Mouse (Mus musculus) neural tube, embryonic 11.5 days (tissue): ENCODE measurements at regions not wholly inside any gene's neighbourhood (a gene's known extent, or its start where the extent isn't known, plus 50 kb on each side); places are given as distances from the start of the nearest gene placed in this dataset.

ENCODE experiments used
- ATAC-seq: fragments of 200-750 bp; cut with Nextera tagmentation; 2 replicates; pipeline ENCODE4 v1.8.0; 2017; ENCODE audit warnings: moderate number of reproducible peaks, mild to moderate bottlenecking, moderate TSS enrichment, moderate library complexity; ENCODE audit not compliant: insufficient read depth, low FRiP score, low TSS enrichment
- DNase-seq: peaks from one replicate; pipeline ENCODE4 v3.0.0-alpha.2; 2015; ENCODE audit warnings: low spot score
- H3K27ac ChIP-seq: fragments of 300-500 bp; sonication (generic); 2 replicates; pipeline ENCODE4 v1.5.1; 2014; ENCODE audit warnings: low read depth, mild to moderate bottlenecking, low read length
- H3K27me3 ChIP-seq: fragments of 300-500 bp; sonication (generic); 2 replicates; pipeline ENCODE4 v1.6.1; 2014; ENCODE audit warnings: mild to moderate bottlenecking, low read length, mixed read lengths; ENCODE audit not compliant: control insufficient read depth, insufficient read depth
- H3K36me3 ChIP-seq: fragments of 300-500 bp; sonication (generic); 2 replicates; pipeline ENCODE4 v1.6.1; 2014; ENCODE audit warnings: mild to moderate bottlenecking, low read length, moderate library complexity, mixed read lengths; ENCODE audit not compliant: control insufficient read depth, insufficient read depth
- H3K4me1 ChIP-seq: fragments of 300-500 bp; sonication (generic); 2 replicates; pipeline ENCODE4 v1.6.1; 2014; ENCODE audit warnings: low read length, mixed read lengths; ENCODE audit not compliant: control insufficient read depth, insufficient read depth
- H3K4me2 ChIP-seq: fragments of 300-500 bp; sonication (generic); 2 replicates; pipeline ENCODE4 v1.6.1; 2014; ENCODE audit warnings: low read depth, mild to moderate bottlenecking, moderate library complexity
- H3K4me3 ChIP-seq: fragments of 300-500 bp; sonication (generic); 2 replicates; pipeline ENCODE4 v1.5.1; 2014; ENCODE audit warnings: low read depth, low read length
- H3K9ac ChIP-seq: fragments of 300-500 bp; sonication (generic); 2 replicates; pipeline ENCODE4 v1.6.1; 2014; ENCODE audit warnings: mild to moderate bottlenecking, low read length
- H3K9me3 ChIP-seq: fragments of 300-500 bp; sonication (generic); 2 replicates; pipeline ENCODE4 v1.6.1; 2016; ENCODE audit warnings: low read length; ENCODE audit not compliant: control insufficient read depth
- WGBS: fragments of 180-500 bp; shearing (Covaris S2); extraction: QIAGEN DNeasy Blood & Tissue Kit; methylation state at CpG from one replicate; pipeline ENCODE4 v1.1.7; 2014; 5-methylcytosine and 5-hydroxymethylcytosine counted together

DNA sequence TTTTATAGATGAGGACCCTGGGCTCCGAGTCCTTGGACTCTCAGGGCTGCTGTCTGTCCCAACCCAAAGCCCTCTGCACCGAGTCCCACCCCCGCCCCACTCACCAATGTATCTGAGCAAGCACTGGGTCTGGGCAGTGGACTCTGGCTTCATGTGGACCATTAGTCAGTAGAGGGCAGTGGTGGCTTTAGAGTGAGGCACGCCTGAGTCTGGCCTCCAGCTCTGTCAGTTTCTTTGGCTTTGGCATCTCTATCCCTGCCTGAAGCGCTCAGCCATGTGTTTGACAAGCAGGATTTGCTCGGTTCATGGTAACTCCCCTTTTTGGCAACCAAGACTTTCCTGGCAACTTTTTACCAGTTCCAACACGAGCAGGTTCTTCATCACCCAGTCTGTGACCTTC lies 90.1 kb upstream of the Thy1 start:
- H3K4me3 ChIP-seq = no peak overlapping the region
- H3K27me3 ChIP-seq = no peaks in the 10 kb centered on the region
- no peak overlapping the region for H3K4me2 ChIP-seq
- WGBS = 48% methylated on average over 7 of the region's 7 CpGs
- H3K36me3 ChIP-seq = no peaks in the 10 kb centered on the region
- no peak overlapping the region for H3K27ac ChIP-seq
- no peaks in the 10 kb centered on the region for H3K9me3 ChIP-seq
- ATAC-seq = no peak
- H3K4me1 ChIP-seq = no peaks in the 10 kb centered on the region
- no peak for DNase-seq
- no peak overlapping the region for H3K9ac ChIP-seq

- H3K27me3 ChIP-seq = no peaks in the 10 kb centered on the region
- no peaks in the 10 kb centered on the region for H3K4me1 ChIP-seq
- H3K36me3 ChIP-seq = no peaks in the 10 kb centered on the region
- H3K27ac ChIP-seq = no peak overlapping the region
- no peak overlapping the region for H3K9ac ChIP-seq
- no peak overlapping the region for H3K4me2 ChIP-seq
- no peak overlapping the region for H3K4me3 ChIP-seq
- no peaks in the 10 kb centered on the region for H3K9me3 ChIP-seq
- peak; percentile 66 for DNase-seq
- WGBS = 25% methylated on average over 9 of the region's 9 CpGs
- ATAC-seq = no peak
Observed at GRCm38 (mm10) chr9:43959541-43959940, 83.6 kb upstream of the Thy1 start.

GRCm38 (mm10) chr9:43961431-43961830 lies 81.8 kb upstream of the Thy1 start:
- 49% methylated on average over 12 of the region's 12 CpGs for WGBS
- ATAC-seq (no peak), DNase-seq (no peak)
- no peaks in the 10 kb centered on the region for H3K27me3 ChIP-seq
- no peak overlapping the region for H3K4me2 ChIP-seq
- H3K4me1 ChIP-seq = no peaks in the 10 kb centered on the region
- H3K9ac ChIP-seq = no peak overlapping the region
- no peak overlapping the region for H3K27ac ChIP-seq
- no peak overlapping the region for H3K4me3 ChIP-seq
- H3K36me3 ChIP-seq = no peaks in the 10 kb centered on the region
- no peaks in the 10 kb centered on the region for H3K9me3 ChIP-seq

DNA sequence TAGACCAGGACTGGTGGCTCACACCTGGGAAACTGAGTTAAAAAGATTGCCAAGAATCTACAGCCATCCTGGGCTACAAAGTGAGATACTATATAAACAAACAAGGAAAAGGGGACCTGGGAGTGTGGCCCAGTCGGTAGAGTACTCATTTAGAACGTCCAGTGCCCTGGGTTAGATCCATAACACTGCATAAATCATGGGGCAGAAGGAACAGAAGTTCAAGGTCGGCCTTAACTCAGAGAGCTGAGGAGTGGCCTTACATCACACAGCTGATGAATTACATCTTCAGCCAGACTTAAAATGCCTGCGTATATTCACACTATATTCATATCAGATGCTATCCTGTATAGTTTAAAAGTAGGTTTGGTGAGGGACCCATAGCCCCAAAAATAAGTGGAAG lies 78.0 kb upstream of the Thy1 start:
- H3K4me2 ChIP-seq = no peak overlapping the region
- H3K27me3 ChIP-seq = no peaks in the 10 kb centered on the region
- no peak overlapping the region for H3K9ac ChIP-seq
- no peak for ATAC-seq
- no peaks in the 10 kb centered on the region for H3K9me3 ChIP-seq
- no peak for DNase-seq
- no peak overlapping the region for H3K4me3 ChIP-seq
- H3K27ac ChIP-seq = no peak overlapping the region
- peaks cover 4% of the 10 kb centered on the region for H3K4me1 ChIP-seq
- WGBS = 64% methylated on average over 4 of the region's 4 CpGs
- no peaks in the 10 kb centered on the region for H3K36me3 ChIP-seq

- no peak overlapping the region for H3K4me2 ChIP-seq
- H3K9me3 ChIP-seq = no peaks in the 10 kb centered on the region
- H3K9ac ChIP-seq = no peak overlapping the region
- WGBS = 70% methylated on average over 5 of the region's 5 CpGs
- no peak for DNase-seq
- no peaks in the 10 kb centered on the region for H3K27me3 ChIP-seq
- no peak overlapping the region for H3K4me3 ChIP-seq
- H3K27ac ChIP-seq = no peak overlapping the region
- H3K4me1 ChIP-seq = peaks cover 10% of the 10 kb centered on the region
- no peak for ATAC-seq
- H3K36me3 ChIP-seq = no peaks in the 10 kb centered on the region
Observed at GRCm38 (mm10) chr9:43965811-43966210, 77.4 kb upstream of the Thy1 start.

DNA sequence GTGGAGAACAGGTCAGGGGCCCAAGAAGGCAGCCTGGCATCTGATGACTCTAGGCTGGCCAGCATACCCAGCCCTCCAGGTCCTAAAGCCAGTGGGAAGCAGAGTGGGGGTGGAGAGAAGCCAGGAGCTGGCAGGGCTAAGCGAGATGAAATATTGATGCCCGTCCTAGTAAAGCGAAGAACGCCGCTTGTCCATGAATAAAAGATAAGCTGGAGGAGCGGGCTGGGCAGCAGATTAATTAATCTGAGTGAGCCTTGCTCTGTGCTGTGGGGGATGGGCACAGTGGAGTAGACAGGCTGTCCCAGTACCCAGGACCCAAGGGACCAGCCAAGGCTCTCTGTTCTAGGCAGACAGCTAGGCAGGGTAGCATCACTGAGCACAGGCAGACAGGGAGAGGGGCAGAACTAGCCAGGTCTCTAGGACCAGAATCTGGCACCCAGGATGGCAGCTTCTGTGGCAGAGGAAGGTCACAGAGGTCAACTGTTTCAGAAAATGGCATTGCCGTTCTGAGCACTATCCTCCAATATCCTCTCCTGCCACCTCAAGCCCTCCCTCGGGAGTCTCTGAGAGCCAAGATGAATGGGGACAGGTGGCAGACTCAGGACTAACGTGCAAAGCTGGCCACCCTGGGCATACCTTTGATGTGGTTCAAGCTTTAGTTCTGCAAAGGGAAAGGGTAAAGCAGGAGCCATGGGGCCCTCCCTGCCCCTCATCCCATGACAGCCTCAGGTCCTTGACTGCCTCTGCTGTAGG lies 73.0 kb upstream of the Thy1 start:
- 28% methylated on average over 9 of the region's 9 CpGs for WGBS

DNA sequence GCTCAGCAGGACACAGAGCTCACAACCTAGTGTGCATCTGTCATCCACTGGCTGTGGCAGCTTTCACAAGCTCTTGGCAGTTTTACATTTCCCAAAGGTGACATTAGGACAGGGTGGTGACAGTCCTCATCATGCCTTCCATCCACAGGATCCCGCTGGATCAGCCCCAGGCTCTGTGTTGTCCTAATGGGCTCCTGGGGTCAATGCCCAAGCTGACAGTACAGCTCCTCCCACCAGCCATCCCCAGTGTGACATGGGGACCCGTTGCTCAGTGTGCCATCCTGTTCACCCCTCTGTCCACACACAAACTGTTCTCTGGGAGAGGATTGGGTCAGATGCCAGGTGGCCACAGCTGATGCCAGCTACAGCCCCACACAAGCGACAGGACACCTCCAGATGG lies 72.3 kb upstream of the Thy1 start:
- no peak overlapping the region for H3K4me2 ChIP-seq
- peak overlapping the region; percentile 78; the same call in 1 of the 2 replicates for H3K27ac ChIP-seq
- H3K9me3 ChIP-seq = no peaks in the 10 kb centered on the region
- peak; percentile 29; the same call in 1 of the 2 replicates for ATAC-seq
- DNase-seq = peak; percentile 29
- no peaks in the 10 kb centered on the region for H3K27me3 ChIP-seq
- no peak overlapping the region for H3K4me3 ChIP-seq
- H3K36me3 ChIP-seq = no peaks in the 10 kb centered on the region
- WGBS = 57% methylated on average over 3 of the region's 3 CpGs
- H3K9ac ChIP-seq = no peak overlapping the region
- H3K4me1 ChIP-seq = peaks cover 17% of the 10 kb centered on the region

More for the DNA sequence above, 73.0 kb upstream of the Thy1 start:
- ATAC-seq (peak; percentile 81), DNase-seq (peak; percentile 82)
- Histone ChIP-seq H3K27ac (peak overlapping the region; percentile 78), H3K4me3 (no peak overlapping the region), H3K27me3 (no peaks in the 10 kb centered on the region), H3K36me3 (no peaks in the 10 kb centered on the region), H3K9me3 (no peaks in the 10 kb centered on the region), H3K9ac (no peak overlapping the region; the same call in 1 of the 2 replicates), H3K4me1 (peaks cover 17% of the 10 kb centered on the region), H3K4me2 (peak overlapping the region; percentile 12; the same call in 1 of the 2 replicates)

GRCm38 (mm10) chr9:43972290-43972689 lies 70.9 kb upstream of the Thy1 start:
- no peaks in the 10 kb centered on the region for H3K36me3 ChIP-seq
- no peaks in the 10 kb centered on the region for H3K27me3 ChIP-seq
- H3K4me3 ChIP-seq = no peak overlapping the region
- H3K4me1 ChIP-seq = peaks cover 17% of the 10 kb centered on the region
- WGBS = 2% methylated on average over 3 of the region's 3 CpGs
- ATAC-seq (no peak), DNase-seq (peak; percentile 78)
- H3K9ac ChIP-seq = no peak overlapping the region
- no peak overlapping the region for H3K27ac ChIP-seq
- H3K4me2 ChIP-seq = no peak overlapping the region
- H3K9me3 ChIP-seq = no peaks in the 10 kb centered on the region

GRCm38 (mm10) chr9:43975405-43975804 lies 67.8 kb upstream of the Thy1 start:
- H3K4me3 ChIP-seq = no peak overlapping the region
- H3K9me3 ChIP-seq = no peaks in the 10 kb centered on the region
- DNase-seq = no peak
- WGBS = 81% methylated on average over 2 of the region's 2 CpGs
- no peaks in the 10 kb centered on the region for H3K36me3 ChIP-seq
- no peak overlapping the region for H3K9ac ChIP-seq
- H3K27me3 ChIP-seq = no peaks in the 10 kb centered on the region
- peaks cover 11% of the 10 kb centered on the region for H3K4me1 ChIP-seq
- H3K4me2 ChIP-seq = no peak overlapping the region
- H3K27ac ChIP-seq = no peak overlapping the region
- ATAC-seq = no peak
